Mouse (Mus musculus) embryonic facial prominence, embryonic 14.5 days (tissue): ENCODE measurements around the gene Acsl1. TPM values are rescaled to one million over a fixed set of nuclear protein-coding genes. Genes with fewer than 3 reads are reported as not detected.

Source experiments
- ATAC-seq: fragments of 200-750 bp; cut with Nextera tagmentation; 2 replicates; pipeline ENCODE4 v1.8.0; 2017; ENCODE audit warnings: low read depth, moderate number of reproducible peaks, moderate TSS enrichment
- DNase-seq: peaks from one replicate; pipeline ENCODE4 v3.0.0-alpha.2; 2015; ENCODE audit warnings: low spot score
- H3K27ac ChIP-seq: fragments of 300-500 bp; sonication (generic); replicated peaks from 2 replicates; pipeline ENCODE4 v1.5.1; 2014; ENCODE audit warnings: low read depth, mild to moderate bottlenecking, low read length, moderate library complexity
- H3K27me3 ChIP-seq: fragments of 300-500 bp; sonication (generic); replicated peaks from 2 replicates; pipeline ENCODE4 v1.6.1; 2014; ENCODE audit warnings: low read length; ENCODE audit not compliant: control insufficient read depth, insufficient read depth
- H3K36me3 ChIP-seq: fragments of 300-500 bp; sonication (generic); 2 replicates; pipeline ENCODE4 v1.6.1; 2014; ENCODE audit warnings: low read length, mixed read lengths; ENCODE audit not compliant: control insufficient read depth, insufficient read depth
- H3K4me1 ChIP-seq: fragments of 300-500 bp; sonication (generic); 2 replicates; pipeline ENCODE4 v1.6.1; 2014; ENCODE audit warnings: antibody characterized with exemption, low read length; ENCODE audit not compliant: control insufficient read depth, insufficient read depth
- H3K4me2 ChIP-seq: fragments of 300-500 bp; sonication (generic); 2 replicates; pipeline ENCODE4 v1.6.1; 2014; ENCODE audit warnings: low read depth, mild to moderate bottlenecking, low read length, moderate library complexity, mixed read lengths
- H3K4me3 ChIP-seq: fragments of 300-500 bp; sonication (generic); 2 replicates; pipeline ENCODE4 v1.5.1; 2014; ENCODE audit warnings: low read depth, mild to moderate bottlenecking, low read length
- H3K9ac ChIP-seq: fragments of 300-500 bp; sonication (generic); 2 replicates; pipeline ENCODE4 v1.6.1; 2014; ENCODE audit warnings: low read depth, mild to moderate bottlenecking, low read length, moderate library complexity, mixed read lengths
- H3K9me3 ChIP-seq: fragments of 300-500 bp; sonication (generic); 2 replicates; pipeline ENCODE4 v1.6.1; 2016; ENCODE audit warnings: low read length; ENCODE audit not compliant: control insufficient read depth
- WGBS: fragments of 180-500 bp; shearing (Covaris S2); extraction: QIAGEN DNeasy Blood & Tissue Kit; methylation state at CpG from one replicate; pipeline ENCODE4 v1.1.7; 2014; 5-methylcytosine and 5-hydroxymethylcytosine counted together
- polyA plus RNA-seq: library from polyadenylated mRNA; unstranded; fragments of >200 nt; fragmentation: Nextera tagmentation; extraction: Ambion mirVana; gene quantifications from 2 replicates; pipeline ENCODE4 v1.2.1, GENCODE M21; 2014

Acsl1 gene
- polyA plus RNA-seq, 1 experiment from 2014 or later, result 33.9 TPM

- DNase-seq, result no peak
- H3K36me3 ChIP-seq, result peaks cover 14% of the 10 kb centered on the region; the same call in 1 of the 2 replicates
- H3K9me3 ChIP-seq, result no peaks in the 10 kb centered on the region
- no peaks in the 10 kb centered on the region for H3K27me3 ChIP-seq
- peaks cover 10% of the 10 kb centered on the region; the same call in 1 of the 2 replicates for H3K4me1 ChIP-seq
- no peak overlapping the region for H3K27ac ChIP-seq
- H3K9ac ChIP-seq, result no peak overlapping the region
- no peak for ATAC-seq
- H3K4me2 ChIP-seq, result no peak overlapping the region
- no peak overlapping the region for H3K4me3 ChIP-seq
- WGBS, result 40% methylated on average over 3 of the region's 3 CpGs
These were observed 33.4 kb downstream of the Acsl1 start for GRCm38 (mm10) chr8:46504196-46504595.

DNA sequence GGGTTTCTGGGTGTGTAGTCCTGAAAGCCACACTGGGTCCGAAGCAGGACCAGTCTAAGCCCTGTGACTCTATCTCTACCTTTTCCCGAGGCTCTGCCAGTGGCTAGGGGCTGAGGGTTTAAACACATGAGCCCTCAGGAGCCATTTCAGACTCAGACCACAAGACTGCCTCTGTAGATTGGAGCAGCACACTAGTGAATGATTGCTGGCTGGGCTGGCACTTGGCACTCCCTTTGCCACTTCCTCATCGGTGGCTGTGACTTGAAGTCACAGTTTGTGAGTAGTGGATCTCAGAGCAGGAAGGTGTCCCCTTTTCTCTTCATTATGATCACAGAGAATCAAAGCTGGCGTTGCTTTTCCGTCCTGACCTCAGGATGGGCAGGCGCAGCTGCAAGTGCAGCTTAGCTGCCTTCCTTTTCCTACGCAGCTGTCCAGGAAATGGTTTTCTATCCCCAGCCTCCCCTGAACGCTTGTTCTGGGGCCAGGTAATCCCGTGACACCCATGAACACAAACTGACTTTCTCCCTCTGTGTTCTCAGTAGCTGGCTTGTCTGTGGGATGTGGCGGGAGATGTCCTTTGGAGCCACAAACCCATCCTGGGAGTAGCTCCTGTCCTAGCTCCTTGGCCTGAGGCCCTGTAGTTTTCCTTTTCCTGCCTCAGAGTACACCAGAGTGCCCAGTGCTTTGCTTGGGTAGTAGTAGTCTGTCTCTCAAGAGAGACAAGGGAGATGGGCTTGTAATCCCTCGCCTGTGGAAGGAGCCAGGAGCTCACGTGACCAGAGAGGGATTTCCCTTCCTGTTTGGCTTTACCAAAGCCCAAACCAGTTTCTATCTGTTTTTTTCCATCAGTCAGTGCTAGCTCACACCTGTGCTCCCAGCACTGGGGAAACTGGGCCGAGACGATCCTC is 37.9 kb downstream of the Acsl1 start:
- 70% methylated on average over 14 of the region's 14 CpGs for WGBS
- H3K9ac ChIP-seq, result no peak overlapping the region
- no peak for ATAC-seq
- no peak overlapping the region for H3K4me2 ChIP-seq
- peaks cover 22% of the 10 kb centered on the region for H3K36me3 ChIP-seq
- 0 out of 2 replicates have a peak, but pooled peaks cover 6% of the 10 kb centered on the region for H3K4me1 ChIP-seq
- H3K27me3 ChIP-seq, result no peaks in the 10 kb centered on the region
- H3K4me3 ChIP-seq, result no peak overlapping the region
- no peaks in the 10 kb centered on the region for H3K9me3 ChIP-seq
- H3K27ac ChIP-seq, result 0 out of 2 replicates have a peak overlapping the region, but pooled peaks have one; percentile 3
- peak; percentile 44 for DNase-seq

- WGBS, result 76% methylated on average over 3 of the region's 3 CpGs
These were observed 38.6 kb downstream of the Acsl1 start for GRCm38 (mm10) chr8:46509474-46509873.

GRCm38 (mm10) chr8:46511336-46511735 is 40.5 kb downstream of the Acsl1 start:
- ATAC-seq (no peak), DNase-seq (no peak)
- no peak overlapping the region for H3K4me2 ChIP-seq
- H3K27ac ChIP-seq, result no peak overlapping the region
- no peaks in the 10 kb centered on the region for H3K9me3 ChIP-seq
- no peak overlapping the region for H3K4me3 ChIP-seq
- no peak overlapping the region for H3K9ac ChIP-seq
- 78% methylated on average over 9 of the region's 9 CpGs for WGBS
- H3K27me3 ChIP-seq, result no peaks in the 10 kb centered on the region
- H3K4me1 ChIP-seq, result 0 out of 2 replicates have a peak, but pooled peaks cover 6% of the 10 kb centered on the region
- H3K36me3 ChIP-seq, result peaks cover 17% of the 10 kb centered on the region

More at GRCm38 (mm10) chr8:46509474-46509873, 38.6 kb downstream of the Acsl1 start:
- no peak for ATAC-seq
- Histone ChIP-seq H3K27ac (no peak overlapping the region), H3K36me3 (peaks cover 25% of the 10 kb centered on the region), H3K9me3 (no peaks in the 10 kb centered on the region), H3K4me1 (0 out of 2 replicates have a peak, but pooled peaks cover 6% of the 10 kb centered on the region), H3K9ac (no peak overlapping the region), H3K4me3 (no peak overlapping the region), H3K27me3 (no peaks in the 10 kb centered on the region), H3K4me2 (no peak overlapping the region)
- no peak for DNase-seq

- H3K4me2 ChIP-seq, result no peak overlapping the region
- peak; percentile 84 for ATAC-seq
- H3K27ac ChIP-seq, result no peak overlapping the region
- WGBS, result 26% methylated on average over 8 of the region's 8 CpGs
- H3K9me3 ChIP-seq, result no peaks in the 10 kb centered on the region
- peak; percentile 84 for DNase-seq
- H3K27me3 ChIP-seq, result no peaks in the 10 kb centered on the region
- H3K36me3 ChIP-seq, result peaks cover 10% of the 10 kb centered on the region; the same call in 1 of the 2 replicates
- H3K9ac ChIP-seq, result no peak overlapping the region
- H3K4me3 ChIP-seq, result no peak overlapping the region
- H3K4me1 ChIP-seq, result 0 out of 2 replicates have a peak, but pooled peaks cover 6% of the 10 kb centered on the region
These were observed 41.7 kb downstream of the Acsl1 start for GRCm38 (mm10) chr8:46512538-46512937.

- Histone ChIP-seq H3K9me3 (no peaks in the 10 kb centered on the region), H3K9ac (no peak overlapping the region), H3K4me3 (no peak overlapping the region), H3K4me1 (0 out of 2 replicates have a peak, but pooled peaks cover 5% of the 10 kb centered on the region), H3K4me2 (no peak overlapping the region), H3K27ac (no peak overlapping the region), H3K27me3 (no peaks in the 10 kb centered on the region), H3K36me3 (peaks cover 10% of the 10 kb centered on the region; the same call in 1 of the 2 replicates)
- no peak for DNase-seq
- ATAC-seq, result no peak
- WGBS, result 94% methylated on average over 1 of the region's 1 CpGs
These were observed 43.2 kb downstream of the Acsl1 start for GRCm38 (mm10) chr8:46514027-46514426.

DNA sequence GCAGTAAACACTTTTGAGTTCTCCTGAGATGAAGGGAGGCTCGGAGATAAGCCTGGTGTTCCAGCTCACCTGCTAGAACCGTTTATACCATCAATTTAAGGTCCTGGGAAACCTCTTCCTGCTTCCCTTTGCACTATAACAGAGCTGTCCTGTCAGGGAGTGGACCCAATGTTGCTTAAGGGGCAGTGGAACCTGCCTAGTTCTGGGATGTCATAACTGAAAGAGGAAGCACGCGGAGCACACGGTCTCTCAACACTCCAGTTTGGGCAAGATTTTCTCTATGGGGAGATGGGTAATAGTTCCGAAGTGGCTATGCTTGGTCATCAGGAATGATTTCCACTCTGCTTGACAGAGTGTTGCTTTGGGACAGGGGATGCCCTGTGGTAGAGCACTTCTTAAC is 49.8 kb downstream of the Acsl1 start:
- no peak overlapping the region for H3K4me3 ChIP-seq
- H3K27ac ChIP-seq, result no peak overlapping the region
- ATAC-seq (no peak), DNase-seq (no peak)
- H3K36me3 ChIP-seq, result no peaks in the 10 kb centered on the region
- no peak overlapping the region for H3K4me2 ChIP-seq
- H3K27me3 ChIP-seq, result no peaks in the 10 kb centered on the region
- H3K9ac ChIP-seq, result no peak overlapping the region
- WGBS, result 92% methylated on average over 6 of the region's 6 CpGs
- H3K4me1 ChIP-seq, result no peaks in the 10 kb centered on the region
- H3K9me3 ChIP-seq, result no peaks in the 10 kb centered on the region

DNA sequence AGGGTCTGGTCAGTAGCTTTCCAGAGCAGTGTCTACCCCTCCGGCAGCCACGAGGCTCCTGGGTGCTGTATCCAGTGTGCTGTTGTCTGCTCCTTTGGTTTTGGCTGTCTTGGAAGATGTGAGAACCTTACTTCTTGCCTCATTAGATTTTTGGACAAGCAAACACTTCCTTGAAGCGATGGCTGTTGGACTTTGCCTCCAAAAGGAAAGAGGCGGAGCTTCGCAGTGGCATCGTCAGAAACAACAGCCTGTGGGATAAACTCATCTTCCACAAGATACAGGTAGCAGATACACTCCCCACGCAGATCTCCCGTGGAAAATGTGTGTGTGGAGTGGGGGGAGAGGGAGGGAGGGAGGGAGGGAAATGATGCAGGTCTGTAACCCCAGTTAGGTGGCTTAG is 55.3 kb downstream of the Acsl1 start:
- Histone ChIP-seq H3K4me3 (no peak overlapping the region), H3K4me2 (no peak overlapping the region), H3K9me3 (no peaks in the 10 kb centered on the region), H3K9ac (no peak overlapping the region), H3K4me1 (0 out of 2 replicates have a peak, but pooled peaks cover 5% of the 10 kb centered on the region), H3K27me3 (no peaks in the 10 kb centered on the region), H3K36me3 (0 out of 2 replicates have a peak, but pooled peaks cover 12% of the 10 kb centered on the region), H3K27ac (no peak overlapping the region)
- DNase-seq (no peak), ATAC-seq (no peak)
- 87% methylated on average over 8 of the region's 8 CpGs for WGBS
